Mouse (Mus musculus) layer of hippocampus, adult 9-10 months (tissue): Measurements from ENCODE around the gene Tanc1.

Experiments
- DNase-seq: peaks from one replicate; pipeline ENCODE4 v3.0.0; 2022; ENCODE audit warnings: low spot score

The Tanc1 gene

GRCm38 (mm10) chr2:59681181-59681580, 69.3 kb downstream of the Tanc1 start:
- no peak for DNase-seq

- no peak for DNase-seq
Measured at GRCm38 (mm10) chr2:59684864-59685605, 73.2 kb downstream of the Tanc1 start.

- DNase-seq: no peak
Measured at GRCm38 (mm10) chr2:59685606-59685950, 73.7 kb downstream of the Tanc1 start.

- DNase-seq: no peak
Measured at GRCm38 (mm10) chr2:59688261-59689104, 76.6 kb downstream of the Tanc1 start.

- DNase-seq: no peak
Measured at GRCm38 (mm10) chr2:59691112-59691511, 79.3 kb downstream of the Tanc1 start.

- no peak for DNase-seq
Measured at GRCm38 (mm10) chr2:59693473-59693872, 81.6 kb downstream of the Tanc1 start.

GRCm38 (mm10) chr2:59697123-59697522, 85.3 kb downstream of the Tanc1 start:
- DNase-seq: no peak

- DNase-seq: no peak
Measured at GRCm38 (mm10) chr2:59697722-59698634, 86.1 kb downstream of the Tanc1 start.

- DNase-seq: no peak
Measured at GRCm38 (mm10) chr2:59698635-59699300, 86.9 kb downstream of the Tanc1 start.

- DNase-seq: no peak
Measured at GRCm38 (mm10) chr2:59699893-59700292, 88.1 kb downstream of the Tanc1 start.

- no peak for DNase-seq
Measured at GRCm38 (mm10) chr2:59705221-59705620, 93.4 kb downstream of the Tanc1 start.

GRCm38 (mm10) chr2:59706806-59707205, 95.0 kb downstream of the Tanc1 start:
- no peak for DNase-seq

GRCm38 (mm10) chr2:59707922-59708706, 96.3 kb downstream of the Tanc1 start:
- DNase-seq: no peak

- no peak for DNase-seq
Measured at GRCm38 (mm10) chr2:59710771-59711170, 98.9 kb downstream of the Tanc1 start.

- no peak for DNase-seq
Measured at GRCm38 (mm10) chr2:59711992-59712391, 100.2 kb downstream of the Tanc1 start.

- no peak for DNase-seq
Measured at GRCm38 (mm10) chr2:59712484-59712883, 100.6 kb downstream of the Tanc1 start.

- no peak for DNase-seq
Measured at GRCm38 (mm10) chr2:59713626-59714556, 102.0 kb downstream of the Tanc1 start.

- DNase-seq: no peak
Measured at GRCm38 (mm10) chr2:59714992-59715391, 103.2 kb downstream of the Tanc1 start.

GRCm38 (mm10) chr2:59716461-59716860, 104.6 kb downstream of the Tanc1 start:
- DNase-seq: no peak
